Mouse (Mus musculus): ENCODE data around the gene Nrde2. TPM values are rescaled to one million over a fixed set of nuclear protein-coding genes. Genes with fewer than 3 reads are reported as not detected.

The Nrde2 gene
- total RNA-seq (2014; rRNA removed) = 6.8 and 8.1 TPM in 2 replicates
- polyA plus RNA-seq (2012; rRNA removed) = 3.4 and 4.5 TPM in 2 replicates

- peak within 1 kb of the TSS; percentile 78 for H3K4me3 ChIP-seq (ENCODE audit: insufficient read depth, low read depth, low read length)
- peaks cover 5% of the 10 kb centered on the region; the same call in 1 of the 2 replicates for H3K79me2 ChIP-seq (ENCODE audit: control insufficient read depth, insufficient read depth, low read length)
- H3K9ac ChIP-seq (ENCODE audit: low read depth, low read length) = peak within 1 kb of the TSS; percentile 83
- H3K27me3 ChIP-seq (ENCODE audit: control insufficient read depth, insufficient read depth, low read length) = no peaks in the 10 kb centered on the region
- TF ChIP-seq POLR2A (IDR thresholded peaks at IDR 0.05; ENCODE audit: extremely low read depth, insufficient read depth, low read length) = 0 out of 2 replicates have a peak, but pooled peaks have one; percentile 6
- no peak for TF ChIP-seq CTCF (IDR thresholded peaks at IDR 0.05; ENCODE audit: low read depth, low read length)
- peak; percentile 92 for DNase-seq (ENCODE audit: extremely low read depth, low read depth, low spot score)
- under 1% methylated on average over 26 of the region's 26 CpGs for WGBS
- peaks cover 4% of the 10 kb centered on the region for H3K4me1 ChIP-seq (ENCODE audit: control insufficient read depth, insufficient read depth, low read length)
- no peaks in the 10 kb centered on the region for H3K36me3 ChIP-seq (ENCODE audit: control insufficient read depth, insufficient read depth, low read length)
- H3K27ac ChIP-seq (replicated peaks; ENCODE audit: insufficient read depth, low read depth, low read length) = peak within 1 kb of the TSS; percentile 94
Observed at GRCm38 (mm10) chr12:100159261-100159975, at the start of gene Nrde2. Nrde2 (minus strand) TSS chr12:100159653.

- 92% methylated on average over 5 of the region's 5 CpGs for WGBS
- Histone ChIP-seq H3K9ac (ENCODE audit: low read depth, low read length) (no peak overlapping the region), H3K27me3 (ENCODE audit: control insufficient read depth, insufficient read depth, low read length) (no peaks in the 10 kb centered on the region), H3K27ac (replicated peaks; ENCODE audit: insufficient read depth, low read depth, low read length) (no peak overlapping the region), H3K4me3 (ENCODE audit: insufficient read depth, low read depth, low read length) (no peak overlapping the region), H3K79me2 (ENCODE audit: control insufficient read depth, insufficient read depth, low read length) (no peaks in the 10 kb centered on the region; the same call in 1 of the 2 replicates), H3K4me1 (ENCODE audit: control insufficient read depth, insufficient read depth, low read length) (peaks cover 2% of the 10 kb centered on the region; the same call in 1 of the 2 replicates), H3K36me3 (ENCODE audit: control insufficient read depth, insufficient read depth, low read length) (peaks cover 61% of the 10 kb centered on the region)
- TF ChIP-seq POLR2A (IDR thresholded peaks at IDR 0.05; ENCODE audit: extremely low read depth, insufficient read depth, low read length) (no peak), CTCF (IDR thresholded peaks at IDR 0.05; ENCODE audit: low read depth, low read length) (no peak)
- no peak for DNase-seq (ENCODE audit: extremely low read depth, low read depth, low spot score)
Observed at GRCm38 (mm10) chr12:100206926-100207325, 47.5 kb upstream of the Nrde2 start.

- TF ChIP-seq POLR2A (IDR thresholded peaks at IDR 0.05; ENCODE audit: extremely low read depth, insufficient read depth, low read length) (no peak), CTCF (IDR thresholded peaks at IDR 0.05; ENCODE audit: low read depth, low read length) (no peak)
- WGBS = 91% methylated on average over 3 of the region's 3 CpGs
- Histone ChIP-seq H3K27ac (replicated peaks; ENCODE audit: insufficient read depth, low read depth, low read length) (no peak overlapping the region), H3K4me3 (ENCODE audit: insufficient read depth, low read depth, low read length) (no peak overlapping the region), H3K9ac (ENCODE audit: low read depth, low read length) (no peak overlapping the region), H3K36me3 (ENCODE audit: control insufficient read depth, insufficient read depth, low read length) (peaks cover 61% of the 10 kb centered on the region), H3K4me1 (ENCODE audit: control insufficient read depth, insufficient read depth, low read length) (peaks cover 2% of the 10 kb centered on the region; the same call in 1 of the 2 replicates), H3K27me3 (ENCODE audit: control insufficient read depth, insufficient read depth, low read length) (no peaks in the 10 kb centered on the region), H3K79me2 (ENCODE audit: control insufficient read depth, insufficient read depth, low read length) (no peaks in the 10 kb centered on the region; the same call in 1 of the 2 replicates)
- DNase-seq (ENCODE audit: extremely low read depth, low read depth, low spot score) = no peak
Observed at GRCm38 (mm10) chr12:100206521-100206920, 47.1 kb upstream of the Nrde2 start.

DNA sequence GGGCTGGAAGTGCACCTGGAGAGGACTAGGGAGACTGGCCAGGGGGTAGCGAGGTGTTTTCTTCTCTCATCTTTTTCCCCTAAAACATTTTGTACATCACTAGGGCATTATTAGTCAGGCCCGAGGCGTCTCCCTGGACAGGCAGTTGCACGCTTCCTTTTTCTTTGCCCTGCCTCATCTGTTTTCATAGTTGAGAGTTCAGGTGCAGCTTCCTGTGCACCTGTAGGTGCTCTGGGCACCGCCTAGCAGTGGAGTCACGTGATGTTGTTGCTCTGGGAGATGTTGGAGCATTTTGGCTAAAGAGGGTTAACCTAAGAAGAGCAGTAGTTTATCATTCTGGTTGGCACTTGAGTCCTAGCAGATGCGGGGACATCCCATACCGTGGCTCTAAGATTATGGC lies 45.7 kb upstream of the Nrde2 start:
- no peak overlapping the region for H3K27ac ChIP-seq (replicated peaks; ENCODE audit: insufficient read depth, low read depth, low read length)
- peaks cover 7% of the 10 kb centered on the region for H3K79me2 ChIP-seq (ENCODE audit: control insufficient read depth, insufficient read depth, low read length)
- no peak for DNase-seq (ENCODE audit: extremely low read depth, low read depth, low spot score)
- WGBS = 92% methylated on average over 8 of the region's 8 CpGs
- no peak overlapping the region for H3K9ac ChIP-seq (ENCODE audit: low read depth, low read length)
- peaks cover 61% of the 10 kb centered on the region for H3K36me3 ChIP-seq (ENCODE audit: control insufficient read depth, insufficient read depth, low read length)
- TF ChIP-seq POLR2A (IDR thresholded peaks at IDR 0.05; ENCODE audit: extremely low read depth, insufficient read depth, low read length) (no peak), CTCF (IDR thresholded peaks at IDR 0.05; ENCODE audit: low read depth, low read length) (no peak)
- peaks cover 2% of the 10 kb centered on the region; the same call in 1 of the 2 replicates for H3K4me1 ChIP-seq (ENCODE audit: control insufficient read depth, insufficient read depth, low read length)
- no peak overlapping the region for H3K4me3 ChIP-seq (ENCODE audit: insufficient read depth, low read depth, low read length)
- no peaks in the 10 kb centered on the region for H3K27me3 ChIP-seq (ENCODE audit: control insufficient read depth, insufficient read depth, low read length)

GRCm38 (mm10) chr12:100203759-100204158 lies 44.3 kb upstream of the Nrde2 start:
- peaks cover 54% of the 10 kb centered on the region for H3K36me3 ChIP-seq (ENCODE audit: control insufficient read depth, insufficient read depth, low read length)
- WGBS = 81% methylated on average over 3 of the region's 3 CpGs
- no peak overlapping the region for H3K9ac ChIP-seq (ENCODE audit: low read depth, low read length)

DNA sequence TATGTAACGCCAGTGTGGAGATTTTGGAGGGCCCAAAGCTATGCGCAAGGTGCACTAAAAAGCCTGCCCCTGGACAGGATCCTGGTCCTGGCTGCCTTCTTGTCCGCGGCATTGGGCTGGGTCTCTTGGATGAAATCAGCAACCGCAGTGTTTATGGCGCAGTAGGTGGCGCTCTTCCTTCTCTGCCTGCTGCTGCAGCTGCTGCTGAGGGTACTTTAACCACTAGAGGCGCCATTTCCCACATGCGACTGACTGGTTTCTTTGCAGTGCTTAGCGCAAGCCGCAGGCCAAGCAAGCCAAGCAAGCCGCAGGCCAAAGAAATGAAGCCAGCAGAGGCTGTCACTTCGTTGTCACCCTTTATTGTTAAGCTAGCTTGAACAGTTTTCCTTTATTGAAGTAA lies 42.4 kb upstream of the Nrde2 start:
- peaks cover 38% of the 10 kb centered on the region for H3K36me3 ChIP-seq (ENCODE audit: control insufficient read depth, insufficient read depth, low read length)
- H3K4me1 ChIP-seq (ENCODE audit: control insufficient read depth, insufficient read depth, low read length) = peaks cover 2% of the 10 kb centered on the region; the same call in 1 of the 2 replicates
- H3K27ac ChIP-seq (replicated peaks; ENCODE audit: insufficient read depth, low read depth, low read length) = no peak overlapping the region
- TF ChIP-seq CTCF (IDR thresholded peaks at IDR 0.05; ENCODE audit: low read depth, low read length) = peak; percentile 100
- no peak for TF ChIP-seq POLR2A (IDR thresholded peaks at IDR 0.05; ENCODE audit: extremely low read depth, insufficient read depth, low read length)
- DNase-seq (ENCODE audit: extremely low read depth, low read depth, low spot score) = peak; percentile 92
- H3K27me3 ChIP-seq (ENCODE audit: control insufficient read depth, insufficient read depth, low read length) = no peaks in the 10 kb centered on the region
- no peak overlapping the region for H3K9ac ChIP-seq (ENCODE audit: low read depth, low read length)
- no peak overlapping the region for H3K4me3 ChIP-seq (ENCODE audit: insufficient read depth, low read depth, low read length)
- H3K79me2 ChIP-seq (ENCODE audit: control insufficient read depth, insufficient read depth, low read length) = peaks cover 15% of the 10 kb centered on the region
- WGBS = under 1% methylated on average over 13 of the region's 13 CpGs

More at GRCm38 (mm10) chr12:100203759-100204158, 44.3 kb upstream of the Nrde2 start:
- peaks cover 2% of the 10 kb centered on the region; the same call in 1 of the 2 replicates for H3K4me1 ChIP-seq (ENCODE audit: control insufficient read depth, insufficient read depth, low read length)
- H3K27ac ChIP-seq (replicated peaks; ENCODE audit: insufficient read depth, low read depth, low read length) = no peak overlapping the region
- DNase-seq (ENCODE audit: extremely low read depth, low read depth, low spot score) = no peak
- peaks cover 15% of the 10 kb centered on the region for H3K79me2 ChIP-seq (ENCODE audit: control insufficient read depth, insufficient read depth, low read length)
- H3K27me3 ChIP-seq (ENCODE audit: control insufficient read depth, insufficient read depth, low read length) = no peaks in the 10 kb centered on the region
- no peak overlapping the region for H3K4me3 ChIP-seq (ENCODE audit: insufficient read depth, low read depth, low read length)
- TF ChIP-seq POLR2A (IDR thresholded peaks at IDR 0.05; ENCODE audit: extremely low read depth, insufficient read depth, low read length) (no peak), CTCF (IDR thresholded peaks at IDR 0.05; ENCODE audit: low read depth, low read length) (no peak)
